Mouse (Mus musculus) adrenal gland, postnatal 25 days (tissue): ENCODE results near the gene Olfr681. TPM values are rescaled to one million over a fixed set of nuclear protein-coding genes. Genes with fewer than 3 reads are reported as not detected.
"Not testable (repeated sequence)": the region's sequence is repeated elsewhere in the genome, so short reads cannot be mapped to it uniquely, and the experiment has no call there.

Experiments
- DNase-seq: peaks from one replicate; pipeline ENCODE4 v3.0.0; 2021; ENCODE audit warnings: mixed read lengths
- long read RNA-seq: library from polyadenylated mRNA; stranded (forward); transcript quantifications from one replicate; pipeline ENCODE4 v2.0.0, GENCODE M21; 2021
- total RNA-seq: library from RNA; stranded (reverse); gene quantifications from 2 replicates; pipeline ENCODE4 v1.2.3, GENCODE M21; 2021

The Olfr681 gene
- not detected in 2 replicates for total RNA-seq
- long read RNA-seq = 0 reads

GRCm38 (mm10) chr7:105116536-105116935 is at the start of gene Olfr681:
Olfr681 (plus strand) TSS chr7:105116836.
- no peak for DNase-seq

GRCm38 (mm10) chr7:105080905-105081304 is 35.7 kb upstream of the Olfr681 start, which contains the start of gene Olfr679:
Olfr679 (plus strand) TSS chr7:105081205.
- no peak for DNase-seq

- not testable (repeated sequence) for DNase-seq
Observed at GRCm38 (mm10) chr7:105092717-105093116, 23.9 kb upstream of the Olfr681 start, which contains the start of gene Olfr680-ps1. Olfr680-ps1 (minus strand) TSS chr7:105092817.

GRCm38 (mm10) chr7:105141275-105141674 is 24.6 kb downstream of the Olfr681 start:
- DNase-seq = no peak

GRCm38 (mm10) chr7:105146912-105147311 is 30.3 kb downstream of the Olfr681 start, which contains the start of gene Olfr683:
Olfr683 (minus strand) TSS chr7:105147012.
- no peak for DNase-seq

- DNase-seq = no peak
Observed at GRCm38 (mm10) chr7:105163553-105163952, 46.9 kb downstream of the Olfr681 start, which contains the start of gene Olfr684. Olfr684 (minus strand) TSS chr7:105163653.

- DNase-seq = no peak
Observed at GRCm38 (mm10) chr7:105170773-105171172, 54.1 kb downstream of the Olfr681 start.

Other genes with a start within 250 kb of the Olfr681 start
- gene Olfr665, start 238.8 kb upstream of the Olfr681 start, total RNA-seq = not detected in 2 replicates
- gene Olfr666, start 220.9 kb upstream of the Olfr681 start, total RNA-seq = not detected in 2 replicates
- not detected in 2 replicates for gene Olfr667, start 195.4 kb upstream of the Olfr681 start, total RNA-seq
- gene Olfr668, start 188.8 kb upstream of the Olfr681 start, total RNA-seq = not detected in 2 replicates
- gene Olfr669, start 182.6 kb upstream of the Olfr681 start, total RNA-seq = not detected in 2 replicates
- not detected in 2 replicates for gene Olfr670, start 154.2 kb upstream of the Olfr681 start, total RNA-seq
- gene Olfr671, start 137.7 kb upstream of the Olfr681 start, total RNA-seq = not detected in 2 replicates
- not detected in 2 replicates for gene Olfr672, start 114.8 kb upstream of the Olfr681 start, total RNA-seq
- gene Olfr675, start 88.4 kb upstream of the Olfr681 start, total RNA-seq = not detected in 2 replicates
- not detected in 2 replicates for gene Olfr676, start 84.1 kb upstream of the Olfr681 start, total RNA-seq
- gene Olfr677, start 65.5 kb upstream of the Olfr681 start, total RNA-seq = not detected in 2 replicates
- gene Olfr678, start 52.4 kb upstream of the Olfr681 start, total RNA-seq = not detected in 2 replicates
- not detected in 2 replicates for gene Olfr679, start 35.6 kb upstream of the Olfr681 start, total RNA-seq
- not detected in 2 replicates for gene Olfr680-ps1, start 24.0 kb upstream of the Olfr681 start, total RNA-seq
- not detected in 2 replicates for gene Olfr683, start 30.2 kb downstream of the Olfr681 start, total RNA-seq
- not detected in 2 replicates for gene Olfr684, start 46.8 kb downstream of the Olfr681 start, total RNA-seq
- not detected in 2 replicates for gene Olfr685, start 69.2 kb downstream of the Olfr681 start, total RNA-seq
- gene Olfr686, start 90.6 kb downstream of the Olfr681 start, total RNA-seq = not detected in 2 replicates
- gene Olfr688, start 171.3 kb downstream of the Olfr681 start, total RNA-seq = not detected in 2 replicates
- gene Olfr689, start 194.3 kb downstream of the Olfr681 start, total RNA-seq = not detected in 2 replicates
- gene Olfr690, start 217.3 kb downstream of the Olfr681 start, total RNA-seq = not detected in 2 replicates
- gene Olfr691, start 225.4 kb downstream of the Olfr681 start, total RNA-seq = not detected in 2 replicates